Mouse (Mus musculus) cerebellum, adult 2 months (tissue): Measurements from ENCODE around the gene Usp38.

Experiments used
- CTCF ChIP-seq: fragments of 200-500 bp; IDR thresholded peaks from 2 replicates; pipeline ENCODE4 v1.5.1; 2011; ENCODE audit warnings: low read depth, mild to moderate bottlenecking, control low read depth, low read length, moderate library complexity, borderline replicate concordance; ENCODE audit not compliant: insufficient read depth
- POLR2A ChIP-seq: fragments of 200-500 bp; IDR thresholded peaks from 2 replicates; pipeline ENCODE4 v1.6.1; 2011; ENCODE audit warnings: low read length, control low read depth, borderline replicate concordance; ENCODE audit not compliant: insufficient read depth

- no peak for TF ChIP-seq CTCF
- no peak for TF ChIP-seq POLR2A
Observed at GRCm38 (mm10) chr8:80952235-80952915, 62.4 kb downstream of the Usp38 start.
